Mouse (Mus musculus) heart, adult 2 months (tissue): ENCODE data around the gene Vps13d.
A peak's percentile ranks its signal among the peaks of the same experiment; 100 is the strongest.

Source experiments
- CTCF ChIP-seq: fragments of 200-600 bp; IDR thresholded peaks from 2 replicates; pipeline ENCODE4 v1.8.1; 2022; ENCODE audit warnings: antibody characterized with exemption, mild to moderate bottlenecking, moderate library complexity
- EP300 ChIP-seq: fragments of 200-500 bp; IDR thresholded peaks from 2 replicates; pipeline ENCODE4 v1.6.1; 2011; ENCODE audit warnings: low read depth, low read length, control low read depth; ENCODE audit not compliant: insufficient read depth
- POLR2A ChIP-seq: fragments of 200-500 bp; IDR thresholded peaks from 2 replicates; pipeline ENCODE4 v1.6.1; 2011; ENCODE audit warnings: mild to moderate bottlenecking, low read depth, low read length, control low read depth; ENCODE audit not compliant: insufficient read depth

DNA sequence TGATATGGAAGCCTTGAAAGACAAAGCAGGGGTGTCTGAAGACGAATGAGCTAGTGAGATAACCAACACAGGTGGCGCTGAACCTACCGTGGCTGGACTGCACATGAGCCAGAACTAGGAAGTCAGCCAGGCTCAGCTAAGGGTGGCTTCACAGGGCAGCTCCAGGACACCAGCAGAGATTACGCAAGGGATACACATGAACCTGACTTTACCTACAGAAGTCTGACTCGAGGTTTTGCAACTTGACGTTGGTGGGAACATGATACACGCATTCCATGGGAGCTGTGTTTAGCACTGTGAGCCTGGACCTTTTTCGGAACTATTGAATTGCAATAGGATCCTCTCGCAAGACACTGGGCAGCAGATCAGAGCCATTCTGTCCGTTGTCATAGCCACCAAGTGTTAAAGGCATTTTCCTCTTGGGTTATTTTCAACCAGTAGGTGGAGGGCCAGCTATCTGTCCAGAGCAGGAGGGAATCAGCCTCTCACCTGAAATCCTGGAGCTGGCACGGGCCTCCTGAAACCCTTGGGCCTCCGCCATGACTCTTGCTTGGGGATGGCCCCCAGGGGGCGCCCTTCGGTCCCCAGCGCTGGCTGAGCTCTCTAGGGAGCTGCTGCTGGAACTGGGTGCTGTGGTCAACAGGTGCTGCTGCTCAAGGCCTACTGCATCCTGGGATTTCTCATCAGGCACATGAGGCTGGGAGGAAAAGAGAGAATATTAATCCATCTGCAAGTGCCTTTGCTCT is 24.6 kb upstream of the Vps13d start:
- TF ChIP-seq POLR2A (no peak), CTCF (peak; percentile 68), EP300 (no peak)
